Mouse (Mus musculus): ENCODE results near the gene Islr. TPM values are rescaled to one million over a fixed set of nuclear protein-coding genes. Genes with fewer than 3 reads are reported as not detected.

Gene Islr
- total RNA-seq, 2 experiments from 2014 or later = 10.8 to 15.5 TPM

DNA sequence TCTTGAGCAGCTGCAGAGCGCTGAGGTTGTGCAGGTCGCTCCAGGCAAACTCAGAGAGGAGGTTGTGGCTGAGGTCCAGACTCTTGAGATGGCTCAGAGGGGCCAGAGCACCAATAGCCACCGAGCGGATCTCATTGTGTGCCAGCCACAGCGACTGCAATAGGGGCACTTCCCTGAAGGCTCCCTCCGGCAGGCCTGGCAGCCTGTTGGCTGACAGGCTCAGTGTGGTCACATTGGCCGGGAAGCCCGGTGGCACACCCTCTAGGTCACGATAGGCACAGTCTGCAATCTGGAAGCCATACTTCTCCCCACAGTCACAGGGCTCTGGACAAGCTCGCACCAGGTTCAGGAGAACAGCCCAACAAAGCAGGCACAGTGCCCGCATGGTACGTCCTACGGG, 46.3 kb downstream of the Islr start:
- no peak for DNase-seq (ENCODE audit: low spot score in 2 of 2)

DNA sequence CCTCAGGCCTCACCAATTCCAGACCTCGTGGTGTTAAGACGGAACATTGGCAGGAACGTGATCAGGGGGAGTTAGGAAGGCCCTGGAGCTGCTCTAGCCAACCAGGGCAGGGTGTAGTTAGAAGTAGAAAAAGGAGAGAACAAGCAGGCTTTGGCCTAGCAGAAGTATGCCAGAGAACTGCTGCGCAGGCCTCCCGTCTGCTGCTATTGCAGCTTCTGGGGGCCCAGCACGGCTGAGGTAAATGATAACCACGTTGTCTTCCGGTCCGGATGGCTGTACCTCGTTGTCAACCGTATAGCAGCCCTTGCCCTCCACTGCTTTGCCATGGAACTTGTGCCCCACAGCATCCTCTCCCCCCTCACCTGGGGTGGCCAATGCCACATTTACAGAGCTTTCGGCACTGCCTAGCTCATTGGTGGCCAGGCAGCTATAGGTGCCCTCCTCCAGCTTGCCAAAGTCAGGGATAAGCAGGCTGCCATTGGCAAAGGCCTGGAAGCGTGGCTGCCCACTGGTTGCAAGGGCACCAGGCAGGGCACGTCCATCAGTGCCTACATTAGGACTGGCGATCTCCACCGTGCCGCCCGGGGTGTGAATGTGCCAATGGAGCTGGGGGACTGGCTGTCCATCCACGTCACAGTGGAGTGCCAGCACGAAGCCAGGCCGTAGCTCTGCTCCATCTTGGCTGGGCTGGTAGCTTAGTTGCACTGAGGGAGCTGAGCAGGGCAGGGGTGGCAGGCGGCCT, 47.1 kb downstream of the Islr start:
- DNase-seq (ENCODE audit: low spot score in 2 of 2) = no peak

DNA sequence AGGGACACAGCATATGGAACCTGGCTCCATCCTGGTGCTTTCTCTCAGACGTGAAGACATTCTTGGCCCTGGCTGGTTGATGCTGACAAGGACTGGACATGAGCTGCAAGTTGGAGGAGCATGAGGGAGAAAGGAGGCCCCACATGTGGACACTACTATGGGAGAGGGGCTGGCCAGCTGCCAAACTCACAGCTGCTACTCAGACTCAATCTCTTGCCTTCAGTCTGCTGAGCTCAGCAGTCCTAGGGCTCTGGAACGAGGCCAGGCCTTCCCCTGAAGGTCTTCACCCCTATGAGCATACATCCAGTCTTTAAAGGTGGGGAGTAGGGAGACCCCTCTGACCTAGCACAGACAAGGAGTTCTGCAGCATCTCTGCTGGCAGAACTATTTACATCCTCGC, 48.7 kb downstream of the Islr start:
- no peak for DNase-seq (ENCODE audit: low spot score in 2 of 2)

DNA sequence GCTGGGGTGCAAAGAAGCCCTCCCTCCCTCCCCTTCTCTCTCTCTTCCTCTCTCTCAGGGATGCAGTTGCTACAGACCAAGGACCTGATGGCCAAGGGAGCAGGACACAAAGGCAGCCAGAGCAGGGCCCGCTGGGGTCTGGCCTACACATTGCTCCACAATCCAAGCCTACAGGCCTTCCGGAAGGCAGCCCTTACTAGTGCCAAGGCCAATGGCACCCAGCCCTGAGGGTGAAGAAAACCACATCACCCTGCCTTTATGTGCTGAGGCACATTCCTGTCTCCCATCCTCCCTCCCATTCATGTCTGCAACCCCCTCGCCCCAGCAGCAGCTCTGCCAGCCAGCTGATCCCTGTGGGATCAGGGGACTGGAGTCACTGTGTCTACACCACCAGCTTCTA, 51.0 kb downstream of the Islr start:
- DNase-seq (ENCODE audit: low spot score in 2 of 2) = no peak

DNA sequence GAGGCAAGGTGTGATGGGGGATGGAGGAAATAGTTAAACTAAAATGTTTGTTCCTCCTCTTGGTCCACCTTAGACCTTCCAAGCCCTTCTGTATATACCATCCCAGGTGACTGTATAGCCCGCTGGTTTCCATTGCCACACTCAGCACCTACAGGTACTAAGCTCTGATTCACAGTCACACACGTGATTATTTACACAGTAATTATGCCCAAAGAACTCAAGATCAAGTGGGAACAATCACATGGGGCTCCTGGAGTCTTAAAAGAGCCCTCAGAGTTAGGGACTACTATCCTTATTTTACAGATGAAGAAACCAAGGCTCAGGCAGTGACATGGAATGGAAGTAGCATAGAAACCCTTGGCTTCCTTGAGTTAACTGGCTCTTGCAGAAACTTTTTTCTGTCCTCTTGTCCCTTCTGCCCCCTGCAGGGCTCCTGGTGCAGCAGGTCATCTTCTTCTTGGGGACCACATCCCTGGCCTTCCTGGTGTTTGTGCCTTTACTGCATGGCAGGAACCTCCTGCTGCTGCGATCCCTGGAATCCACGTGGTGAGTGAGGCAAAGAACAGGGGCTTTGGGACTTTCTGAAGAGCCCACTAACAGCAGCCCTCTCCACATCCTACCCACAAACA, 53.3 kb downstream of the Islr start:
- DNase-seq (ENCODE audit: low spot score in 2 of 2) = no peak

DNA sequence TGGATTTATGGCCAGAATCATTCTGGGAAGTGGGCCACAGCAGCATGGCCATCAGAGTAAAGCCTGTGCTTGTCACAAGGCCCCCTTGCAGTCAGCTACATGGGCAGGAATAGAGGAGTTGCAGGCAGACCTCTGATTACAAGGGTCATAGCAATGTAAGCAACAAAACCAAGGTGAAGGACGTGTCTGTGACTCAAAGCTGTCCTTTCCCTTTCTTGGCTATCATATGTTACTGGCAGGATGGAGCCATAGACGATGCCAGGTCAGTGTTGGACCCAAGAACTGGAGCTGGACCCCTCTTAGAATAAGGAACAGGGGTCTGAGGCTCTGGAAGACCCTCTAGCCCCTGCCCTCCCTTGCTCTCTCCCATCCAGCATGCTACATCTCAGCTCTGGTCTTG, 55.3 kb downstream of the Islr start:
- no peak for DNase-seq (ENCODE audit: low spot score in 2 of 2)

DNA sequence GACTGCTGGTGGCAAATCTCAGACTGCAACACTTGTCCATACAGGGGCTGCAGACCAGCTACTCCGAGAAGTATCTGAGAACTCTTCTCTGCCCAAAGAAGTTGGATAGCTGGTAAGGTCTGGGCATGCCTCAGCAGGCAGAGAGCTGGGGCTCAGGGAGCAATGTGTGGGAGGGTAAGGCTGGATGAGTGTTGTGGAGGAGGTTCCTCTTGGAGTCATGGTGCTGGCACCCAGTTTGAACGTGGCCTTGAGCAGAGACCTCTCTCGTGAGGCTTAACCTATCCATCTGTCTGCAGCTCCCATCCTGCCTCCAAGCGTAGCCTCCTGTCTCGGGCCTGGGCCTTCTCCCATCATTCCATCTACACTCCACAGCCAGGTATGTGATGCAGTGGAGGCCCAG, 58.7 kb downstream of the Islr start:
- no peak for DNase-seq (ENCODE audit: low spot score in 2 of 2)

DNA sequence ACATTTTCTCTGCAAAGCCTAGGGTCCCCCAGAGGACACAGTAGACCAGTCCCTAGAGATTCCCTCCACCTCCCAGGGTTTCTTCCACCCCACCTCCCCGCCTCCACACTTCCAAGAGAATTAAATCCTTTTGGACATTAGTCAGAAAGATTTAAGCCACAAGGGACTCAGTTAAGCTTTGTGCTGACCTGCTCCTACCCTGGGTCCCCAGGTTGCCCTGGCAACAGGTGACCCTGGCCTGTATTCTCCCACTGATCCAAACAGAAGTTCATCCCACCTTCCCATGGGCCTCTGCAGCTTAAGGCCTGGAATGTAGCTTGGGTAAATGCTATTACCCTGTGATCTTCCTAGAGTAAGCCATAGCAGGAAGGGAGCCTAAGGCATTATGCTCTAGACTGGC, 59.4 kb downstream of the Islr start:
- no peak for DNase-seq (ENCODE audit: low spot score in 2 of 2)

DNA sequence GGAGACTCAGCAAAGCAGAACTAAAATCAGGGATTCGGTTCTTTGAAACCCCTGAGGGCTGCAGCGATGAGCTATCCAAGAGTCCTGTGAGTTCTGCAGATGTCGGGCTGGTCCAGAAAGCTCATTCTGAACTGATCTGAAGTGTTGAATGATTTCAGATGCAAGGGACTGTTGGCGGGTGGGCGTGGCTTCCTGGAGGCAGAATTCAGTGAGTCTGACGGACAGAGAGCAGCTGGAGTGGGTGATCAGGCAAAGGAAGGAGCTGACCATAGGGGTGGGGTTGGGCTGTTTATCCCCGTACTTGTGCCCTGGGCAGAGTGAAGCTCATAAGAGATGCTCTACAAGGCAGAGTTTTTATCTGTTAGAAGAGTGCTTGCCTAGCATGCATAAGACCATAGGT, 60.7 kb downstream of the Islr start:
- DNase-seq (ENCODE audit: low spot score in 2 of 2) = no peak

DNA sequence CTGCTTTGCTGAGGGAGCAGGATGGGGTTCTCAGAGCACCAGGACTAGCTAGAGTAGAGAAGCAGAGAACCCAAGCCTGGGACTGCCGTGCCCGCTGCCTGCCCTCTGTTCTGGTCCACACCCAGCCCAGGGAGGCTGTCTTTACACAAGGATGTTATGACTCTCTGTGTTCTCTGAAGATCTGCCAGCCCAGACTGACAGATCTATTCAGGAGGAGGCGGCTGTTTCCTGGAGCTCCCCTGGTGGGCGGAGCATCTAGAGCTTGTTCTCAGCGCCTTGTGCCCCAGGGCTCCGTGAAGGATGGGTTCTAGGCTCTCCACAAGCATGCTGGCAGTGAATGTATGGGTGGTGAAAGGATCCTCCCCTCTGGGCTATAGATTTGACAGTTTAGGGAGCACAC, 64.2 kb downstream of the Islr start:
- DNase-seq (ENCODE audit: low spot score in 2 of 2) = peak in 1 of 2 experiments; percentile 54

DNA sequence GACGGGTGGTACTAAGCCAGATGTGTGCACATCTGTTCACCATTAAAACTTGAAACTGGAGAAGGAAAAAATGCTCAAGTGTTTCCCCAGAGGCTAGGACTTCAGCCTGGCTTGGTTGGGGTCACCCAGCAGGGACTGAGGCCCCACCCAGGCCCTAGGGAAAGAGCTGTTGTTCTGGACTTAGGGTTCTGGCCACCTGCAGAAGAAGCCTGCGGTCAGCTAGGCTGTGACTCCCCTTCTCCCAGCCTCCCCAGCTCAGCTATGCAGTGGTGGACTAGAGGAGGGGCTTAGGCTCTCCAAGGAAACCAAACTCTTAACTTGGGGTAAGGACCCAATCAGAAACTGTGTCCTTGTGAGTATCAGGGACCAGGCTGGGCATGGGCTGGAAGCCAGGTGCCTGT, 68.2 kb downstream of the Islr start:
- no peak for DNase-seq (ENCODE audit: low spot score in 2 of 2)

DNA sequence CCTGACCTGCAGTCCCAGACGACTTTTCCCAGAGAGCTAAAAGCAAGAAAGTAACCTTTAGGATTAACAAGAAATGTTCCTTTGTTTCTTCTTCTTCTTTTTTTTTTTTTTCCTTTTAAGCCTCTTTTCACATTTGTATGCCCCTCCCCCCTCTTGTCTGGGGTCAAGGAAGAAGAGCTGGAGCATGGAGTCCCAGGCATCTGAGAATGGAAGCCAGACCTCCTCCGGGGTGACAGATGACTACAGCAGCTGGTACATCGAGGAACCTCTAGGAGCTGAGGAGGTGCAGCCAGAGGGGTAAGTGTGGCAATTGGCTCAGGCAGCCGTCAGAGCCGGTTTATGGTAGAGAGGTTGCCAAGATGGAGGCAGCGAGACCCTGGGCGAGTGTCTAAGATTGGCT, 69.2 kb downstream of the Islr start:
- DNase-seq (ENCODE audit: low spot score in 2 of 2) = no peak

DNA sequence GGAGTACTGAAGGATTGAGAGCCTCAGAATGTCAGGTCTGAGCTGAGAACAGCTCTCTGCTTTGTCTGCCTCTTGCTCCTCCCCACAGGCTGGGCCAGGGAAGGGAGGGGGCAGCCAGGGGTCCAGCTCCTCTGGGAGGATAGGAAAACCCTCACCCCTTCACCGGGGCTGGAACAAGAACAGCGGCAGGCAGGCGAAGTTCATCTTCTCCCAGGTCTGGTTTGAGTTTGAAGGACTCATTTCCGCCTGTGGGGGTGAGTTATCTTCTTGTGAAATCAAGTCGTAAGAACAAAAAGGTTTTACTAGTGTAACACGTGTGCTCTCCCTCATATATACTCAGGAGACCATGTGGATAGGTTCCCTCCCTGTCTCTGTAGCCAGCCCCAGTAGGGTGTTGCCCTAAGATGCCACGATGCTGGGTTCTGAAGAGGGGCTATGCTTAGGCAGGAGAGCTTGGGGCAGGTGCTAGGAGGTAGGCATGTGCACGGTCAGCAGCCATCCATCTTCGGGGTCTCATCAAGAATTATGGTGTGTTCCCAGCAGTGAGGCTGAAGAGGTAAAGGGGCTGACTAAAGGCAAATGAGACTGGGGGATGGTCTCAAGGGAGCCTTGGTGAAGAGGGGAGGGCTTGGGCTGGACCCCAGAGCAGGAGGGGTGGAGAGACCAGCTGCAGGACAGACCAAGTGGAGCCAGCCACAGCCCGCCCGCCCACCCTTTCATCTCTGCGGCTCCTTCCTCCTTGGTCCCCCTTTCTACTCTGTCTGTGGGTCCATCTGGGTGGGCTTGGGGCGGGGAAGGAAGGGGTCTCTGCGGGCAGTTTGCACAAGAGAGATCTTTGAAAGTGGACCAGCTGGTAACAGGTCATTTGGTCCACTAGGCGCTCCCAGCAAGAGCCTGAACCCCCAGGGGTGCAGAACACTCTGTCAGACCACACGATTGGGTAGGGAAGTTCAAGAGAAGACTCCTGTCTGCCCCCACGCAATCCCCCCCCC, 69.9 kb downstream of the Islr start:
- no peak for DNase-seq (ENCODE audit: low spot score in 2 of 2)

DNA sequence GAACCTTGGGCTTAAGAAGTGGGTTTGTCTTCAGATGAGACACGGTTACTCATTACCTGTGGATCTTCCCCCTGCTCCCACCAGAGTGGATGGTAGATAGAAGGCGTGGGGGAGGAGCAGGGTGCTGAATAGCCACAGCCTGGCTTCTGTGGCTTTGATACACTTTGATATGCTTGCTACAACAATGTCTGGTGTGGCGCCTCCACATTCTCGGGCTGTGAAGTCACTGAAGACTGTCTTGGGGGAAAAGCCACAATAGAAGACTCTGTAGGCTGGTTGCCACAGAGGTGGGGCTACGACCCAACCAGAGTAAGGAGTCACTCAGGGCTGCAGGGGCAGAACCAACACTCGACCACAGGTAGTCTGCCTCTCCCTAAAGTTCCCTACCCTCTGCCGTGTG, 72.4 kb downstream of the Islr start:
- DNase-seq (ENCODE audit: low spot score in 2 of 2) = no peak

DNA sequence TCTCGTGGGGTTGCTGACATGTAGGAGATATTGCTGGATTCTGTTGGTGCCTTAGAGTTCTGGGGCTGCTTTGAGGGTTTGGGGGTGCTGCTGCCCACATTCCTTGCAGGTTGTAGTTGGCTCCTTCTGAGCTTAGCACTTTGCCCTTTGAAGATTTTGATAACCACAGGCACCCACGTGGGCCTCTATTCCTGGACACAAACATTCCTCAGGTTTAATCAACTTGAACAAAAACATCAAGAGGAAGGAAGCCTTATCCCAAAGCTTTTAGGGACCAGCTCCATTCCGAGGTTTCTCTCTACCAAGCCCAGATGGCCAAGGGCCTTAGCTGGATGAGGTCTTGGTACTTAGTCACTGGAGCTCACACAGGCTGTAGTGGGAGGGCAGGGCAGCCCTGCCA, 73.2 kb downstream of the Islr start:
- no peak for DNase-seq (ENCODE audit: low spot score in 2 of 2)

DNA sequence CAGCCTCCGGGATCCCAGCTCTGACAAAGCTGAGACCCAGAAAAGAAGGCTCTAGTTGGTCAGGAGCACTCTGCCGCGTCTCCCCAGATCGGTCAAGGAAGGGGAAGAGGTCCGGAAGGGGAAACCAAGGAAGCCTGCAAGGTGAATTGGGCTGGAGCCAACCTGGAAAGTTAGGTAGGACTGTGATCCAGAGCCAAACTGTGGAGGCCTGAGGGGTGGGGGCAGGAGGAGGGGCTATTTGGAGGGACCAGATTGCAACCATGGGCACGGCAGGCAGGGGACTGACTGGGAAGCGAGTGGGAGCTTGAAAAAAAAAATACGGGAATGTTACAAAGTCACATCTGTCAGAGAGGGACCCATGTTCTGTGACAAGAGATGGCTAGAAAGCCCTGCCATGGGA, 74.6 kb downstream of the Islr start:
- DNase-seq (ENCODE audit: low spot score in 2 of 2) = no peak

DNA sequence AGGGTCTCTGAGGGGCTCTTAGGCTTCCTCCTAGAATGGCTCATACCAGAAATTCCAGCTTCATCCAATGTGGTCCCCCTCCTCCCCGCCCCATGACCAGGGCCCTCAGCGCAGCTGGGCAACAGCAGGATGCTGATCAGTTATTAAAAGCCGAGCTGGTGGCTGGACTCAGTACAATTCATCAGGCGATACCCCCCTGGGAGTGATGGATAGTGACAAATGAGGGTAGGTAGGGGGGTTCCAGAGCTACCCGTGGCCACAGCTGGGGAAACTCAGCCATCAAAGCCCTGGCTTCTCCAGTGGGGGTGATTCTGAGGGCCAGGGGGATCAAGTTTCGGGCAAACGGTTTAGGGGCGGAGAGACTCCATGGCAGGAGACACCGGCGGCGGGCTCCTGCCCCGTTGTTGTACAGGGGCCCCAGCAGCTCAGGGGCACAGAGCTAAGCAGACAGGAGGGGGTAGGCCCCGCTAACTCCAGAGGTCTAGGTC, 75.1 kb downstream of the Islr start:
- no peak for DNase-seq (ENCODE audit: low spot score in 2 of 2)

DNA sequence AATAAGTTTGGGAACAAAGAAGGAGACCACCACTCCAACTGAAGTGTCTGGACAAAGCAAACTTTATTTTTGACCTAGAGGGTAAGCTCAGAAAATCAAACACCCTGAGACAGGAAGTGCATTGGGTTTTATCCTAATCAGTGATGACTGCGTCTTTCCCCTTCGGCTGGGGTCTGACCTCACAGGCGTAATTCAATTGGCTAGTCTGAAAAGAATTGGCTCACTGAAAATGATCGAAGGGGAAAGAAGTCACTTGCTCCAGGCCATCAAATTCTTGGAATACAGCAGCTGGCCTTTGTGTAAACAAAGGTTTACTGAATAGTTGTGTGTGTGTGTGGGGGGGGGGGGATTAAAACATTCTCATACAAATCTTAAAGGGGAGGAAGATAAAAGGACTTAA, 78.3 kb downstream of the Islr start:
- no peak for DNase-seq (ENCODE audit: low spot score in 2 of 2)

DNA sequence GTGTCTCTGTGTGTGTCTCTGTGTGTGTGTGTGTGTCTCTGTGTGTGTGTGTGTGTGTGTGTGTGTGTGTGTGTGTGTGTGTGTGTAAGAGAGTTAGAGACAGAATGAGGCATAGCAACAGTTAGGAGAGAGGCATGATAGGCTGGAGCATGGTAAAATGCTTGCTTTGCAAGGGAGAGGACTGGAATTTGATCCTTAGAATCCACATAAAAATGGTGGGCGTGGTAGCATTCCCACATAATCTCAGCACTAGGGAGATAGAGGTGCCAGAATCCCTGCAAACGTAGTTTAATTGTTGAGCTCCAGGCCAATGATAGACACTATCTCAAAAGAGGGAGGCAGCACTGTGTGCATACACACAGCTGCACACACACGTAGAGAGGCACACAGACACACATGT, 79.0 kb downstream of the Islr start:
- DNase-seq (ENCODE audit: low spot score in 2 of 2) = no peak

DNA sequence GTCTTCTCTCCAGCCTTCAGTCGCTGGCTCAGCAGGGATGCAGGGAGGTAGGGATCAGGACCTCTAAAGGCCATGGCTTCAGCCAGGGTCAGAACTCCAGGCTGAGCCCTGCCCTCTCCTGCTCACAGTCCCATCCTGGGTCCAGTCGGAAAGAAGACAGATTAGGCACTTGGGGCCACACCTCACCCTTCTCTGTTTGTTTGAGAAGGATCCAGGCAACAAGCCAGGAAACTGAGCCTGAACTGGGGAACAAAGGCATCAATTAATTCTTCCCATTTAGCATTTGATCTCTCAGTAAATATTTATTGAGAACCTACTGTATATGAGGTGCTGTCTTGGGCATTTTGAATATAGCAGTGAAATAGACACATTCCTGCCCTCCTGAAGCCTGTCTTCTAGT, 85.4 kb downstream of the Islr start, which contains the start of gene Ccdc33:
Ccdc33 (minus strand) TSS at position 153 of the 400 bp plus-strand sequence.
- DNase-seq (ENCODE audit: low spot score in 2 of 2) = no peak

DNA sequence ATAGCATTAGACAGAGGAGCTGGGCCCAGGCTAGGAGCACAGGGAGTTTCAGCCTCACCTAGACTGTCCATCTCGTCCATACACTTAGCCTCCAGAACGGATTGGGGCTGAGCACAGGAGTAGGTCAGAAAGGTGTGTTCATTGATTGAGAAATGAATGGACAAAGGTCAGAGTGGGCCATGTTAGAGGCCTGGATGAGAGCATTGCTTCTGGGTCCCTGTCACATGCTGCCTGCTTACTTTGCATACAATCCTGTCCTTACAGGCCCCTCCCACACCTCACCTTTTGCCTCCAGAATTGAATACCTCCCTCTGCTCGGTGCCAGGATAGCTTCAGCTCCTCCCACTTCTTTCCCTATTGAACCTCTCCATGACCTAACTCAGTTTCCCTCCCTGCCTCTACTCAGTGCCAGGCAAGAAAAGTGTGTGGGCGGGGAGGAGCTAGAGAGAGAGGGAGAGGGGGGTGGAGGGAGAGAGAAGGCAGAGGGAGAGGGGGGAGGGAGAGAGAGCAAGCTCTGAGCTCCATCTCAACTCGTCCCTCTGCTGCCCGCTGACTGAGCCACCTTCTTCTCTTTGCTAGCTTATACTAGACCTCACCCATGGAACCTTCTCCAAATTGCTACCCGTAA, 88.0 kb downstream of the Islr start:
- no peak for DNase-seq (ENCODE audit: low spot score in 2 of 2)
